Mouse (Mus musculus): ENCODE measurements around the gene Myh10. TPM values are rescaled to one million over a fixed set of nuclear protein-coding genes. Genes with fewer than 3 reads are reported as not detected.

Gene Myh10
- polyA plus RNA-seq, 1 experiment: 33.7 TPM

- H3K4me1 ChIP-seq (ENCODE audit: control insufficient read depth, insufficient read depth, low read length): peaks cover 21% of the 10 kb centered on the region
- no peak for TF ChIP-seq CTCF (conservative IDR thresholded peaks at IDR 0.05; ENCODE audit: insufficient read depth, insufficient read length, low read depth, low read length)
- TF ChIP-seq POLR2A (IDR thresholded peaks at IDR 0.05; ENCODE audit: low read depth, low read length): no peak
- H3K27ac ChIP-seq (ENCODE audit: insufficient read depth, low read depth, low read length): peak overlapping the region; percentile 88
- WGBS: 58% methylated on average over 3 of the region's 3 CpGs
- H3K36me3 ChIP-seq (ENCODE audit: control insufficient read depth, insufficient read depth, low read length): no peaks in the 10 kb centered on the region; the same call in 1 of the 2 replicates
- peak; percentile 72 for DNase-seq
- H3K4me3 ChIP-seq (ENCODE audit: insufficient read depth, low read depth, low read length): no peak overlapping the region
- no peaks in the 10 kb centered on the region for H3K27me3 ChIP-seq (replicated peaks; ENCODE audit: control insufficient read depth, insufficient read depth, low read length)
Measured at GRCm38 (mm10) chr11:68854621-68855020, 163.3 kb downstream of the Myh10 start.

GRCm38 (mm10) chr11:68857329-68857728 is 166.0 kb downstream of the Myh10 start:
- peak; percentile 76 for DNase-seq
- Histone ChIP-seq H3K27ac (ENCODE audit: insufficient read depth, low read depth, low read length) (peak overlapping the region; percentile 67; the same call in 1 of the 2 replicates), H3K36me3 (ENCODE audit: control insufficient read depth, insufficient read depth, low read length) (no peaks in the 10 kb centered on the region), H3K27me3 (replicated peaks; ENCODE audit: control insufficient read depth, insufficient read depth, low read length) (no peaks in the 10 kb centered on the region), H3K4me1 (ENCODE audit: control insufficient read depth, insufficient read depth, low read length) (peaks cover 18% of the 10 kb centered on the region), H3K4me3 (ENCODE audit: insufficient read depth, low read depth, low read length) (no peak overlapping the region)
- TF ChIP-seq POLR2A (IDR thresholded peaks at IDR 0.05; ENCODE audit: low read depth, low read length) (no peak), CTCF (conservative IDR thresholded peaks at IDR 0.05; ENCODE audit: insufficient read depth, insufficient read length, low read depth, low read length) (no peak)
- WGBS: 71% methylated on average over 3 of the region's 3 CpGs

- no peak overlapping the region for H3K27ac ChIP-seq (ENCODE audit: insufficient read depth, low read depth, low read length)
- H3K27me3 ChIP-seq (replicated peaks; ENCODE audit: control insufficient read depth, insufficient read depth, low read length): no peaks in the 10 kb centered on the region
- H3K36me3 ChIP-seq (ENCODE audit: control insufficient read depth, insufficient read depth, low read length): no peaks in the 10 kb centered on the region
- H3K4me1 ChIP-seq (ENCODE audit: control insufficient read depth, insufficient read depth, low read length): peaks cover 12% of the 10 kb centered on the region; the same call in 1 of the 2 replicates
- TF ChIP-seq POLR2A (IDR thresholded peaks at IDR 0.05; ENCODE audit: low read depth, low read length) (no peak), CTCF (conservative IDR thresholded peaks at IDR 0.05; ENCODE audit: insufficient read depth, insufficient read length, low read depth, low read length) (no peak)
- 69% methylated on average over 8 of the region's 8 CpGs for WGBS
- DNase-seq: no peak
- H3K4me3 ChIP-seq (ENCODE audit: insufficient read depth, low read depth, low read length): no peak overlapping the region
Measured at GRCm38 (mm10) chr11:68859943-68860593, 168.7 kb downstream of the Myh10 start.

- Histone ChIP-seq H3K4me1 (ENCODE audit: control insufficient read depth, insufficient read depth, low read length) (peaks cover 21% of the 10 kb centered on the region), H3K27me3 (replicated peaks; ENCODE audit: control insufficient read depth, insufficient read depth, low read length) (no peaks in the 10 kb centered on the region), H3K36me3 (ENCODE audit: control insufficient read depth, insufficient read depth, low read length) (no peaks in the 10 kb centered on the region), H3K4me3 (ENCODE audit: insufficient read depth, low read depth, low read length) (no peak overlapping the region), H3K27ac (ENCODE audit: insufficient read depth, low read depth, low read length) (no peak overlapping the region)
- DNase-seq: peak; percentile 57
- 60% methylated on average over 2 of the region's 2 CpGs for WGBS
- TF ChIP-seq CTCF (conservative IDR thresholded peaks at IDR 0.05; ENCODE audit: insufficient read depth, insufficient read length, low read depth, low read length) (no peak), POLR2A (IDR thresholded peaks at IDR 0.05; ENCODE audit: low read depth, low read length) (no peak)
Measured at GRCm38 (mm10) chr11:68862260-68862659, 170.9 kb downstream of the Myh10 start.

- WGBS: 76% methylated on average over 4 of the region's 4 CpGs
- Histone ChIP-seq H3K36me3 (ENCODE audit: control insufficient read depth, insufficient read depth, low read length) (no peaks in the 10 kb centered on the region), H3K27me3 (replicated peaks; ENCODE audit: control insufficient read depth, insufficient read depth, low read length) (no peaks in the 10 kb centered on the region), H3K27ac (ENCODE audit: insufficient read depth, low read depth, low read length) (peak overlapping the region; percentile 68), H3K4me1 (ENCODE audit: control insufficient read depth, insufficient read depth, low read length) (peaks cover 23% of the 10 kb centered on the region), H3K4me3 (ENCODE audit: insufficient read depth, low read depth, low read length) (no peak overlapping the region)
- TF ChIP-seq POLR2A (IDR thresholded peaks at IDR 0.05; ENCODE audit: low read depth, low read length) (no peak), CTCF (conservative IDR thresholded peaks at IDR 0.05; ENCODE audit: insufficient read depth, insufficient read length, low read depth, low read length) (no peak)
- DNase-seq: peak; percentile 29
Measured at GRCm38 (mm10) chr11:68863631-68864091, 172.3 kb downstream of the Myh10 start.

GRCm38 (mm10) chr11:68864544-68865189 is 173.3 kb downstream of the Myh10 start:
- peak; percentile 99 for DNase-seq
- WGBS: 15% methylated on average over 9 of the region's 9 CpGs
- TF ChIP-seq CTCF (conservative IDR thresholded peaks at IDR 0.05; ENCODE audit: insufficient read depth, insufficient read length, low read depth, low read length) (no peak), POLR2A (IDR thresholded peaks at IDR 0.05; ENCODE audit: low read depth, low read length) (no peak)
- Histone ChIP-seq H3K36me3 (ENCODE audit: control insufficient read depth, insufficient read depth, low read length) (no peaks in the 10 kb centered on the region), H3K27me3 (replicated peaks; ENCODE audit: control insufficient read depth, insufficient read depth, low read length) (no peaks in the 10 kb centered on the region), H3K4me1 (ENCODE audit: control insufficient read depth, insufficient read depth, low read length) (peaks cover 23% of the 10 kb centered on the region), H3K4me3 (ENCODE audit: insufficient read depth, low read depth, low read length) (no peak overlapping the region), H3K27ac (ENCODE audit: insufficient read depth, low read depth, low read length) (peak overlapping the region; percentile 68)

Other genes with a start within 250 kb of the Myh10 start
- gene Pik3r6, start 188.5 kb upstream of the Myh10 start, polyA plus RNA-seq (2012; rRNA removed): 3.8 and 4.3 TPM in 2 replicates
- 2.2 and 2.3 TPM in 2 replicates for gene Mfsd6l, start 135.4 kb upstream of the Myh10 start, polyA plus RNA-seq (2012; rRNA removed)
- gene Ccdc42, start 104.5 kb upstream of the Myh10 start, polyA plus RNA-seq (2012; rRNA removed): 0.33 TPM in 1 of 2 replicates, not detected in the other
- gene Ndel1, start 180.3 kb downstream of the Myh10 start, polyA plus RNA-seq (2012; rRNA removed): 88.9 and 104 TPM in 2 replicates
- 0.07 and 0.13 TPM in 2 replicates for gene Rnf222, start 197.0 kb downstream of the Myh10 start, polyA plus RNA-seq (2012; rRNA removed)
- gene Rpl26, start 210.0 kb downstream of the Myh10 start, polyA plus RNA-seq (2012; rRNA removed): 1,040 and 1,128 TPM in 2 replicates
- 0.33 and 0.46 TPM in 2 replicates for gene Odf4, start 235.5 kb downstream of the Myh10 start, polyA plus RNA-seq (2012; rRNA removed)